Mouse (Mus musculus) neural tube, embryonic 13.5 days (tissue): ENCODE measurements at regions not wholly inside any gene's neighbourhood (a gene's known extent, or its start where the extent isn't known, plus 50 kb on each side); places are given as distances from the start of the nearest gene placed in this dataset.
A peak's percentile ranks its signal among the peaks of the same experiment; 100 is the strongest.

ENCODE experiments used
- ATAC-seq: fragments of 200-750 bp; cut with Nextera tagmentation; 2 replicates; pipeline ENCODE4 v1.8.0; 2017; ENCODE audit warnings: low read depth, mild to moderate bottlenecking, moderate TSS enrichment, moderate library complexity
- H3K27ac ChIP-seq: fragments of 300-500 bp; sonication (generic); replicated peaks from 2 replicates; pipeline ENCODE4 v1.5.1; 2015; ENCODE audit warnings: moderate library complexity, mild to moderate bottlenecking, inconsistent platforms
- H3K27me3 ChIP-seq: fragments of 300-500 bp; sonication (generic); 2 replicates; pipeline ENCODE4 v1.6.1; 2015; ENCODE audit warnings: mild to moderate bottlenecking, inconsistent platforms
- H3K36me3 ChIP-seq: fragments of 300-500 bp; sonication (generic); 2 replicates; pipeline ENCODE4 v1.6.1; 2015; ENCODE audit warnings: mild to moderate bottlenecking, inconsistent platforms
- H3K4me1 ChIP-seq: fragments of 300-500 bp; sonication (generic); replicated peaks from 2 replicates; pipeline ENCODE4 v1.6.1; 2015; ENCODE audit warnings: inconsistent platforms
- H3K4me2 ChIP-seq: fragments of 300-500 bp; sonication (generic); 2 replicates; pipeline ENCODE4 v1.6.1; 2015; ENCODE audit warnings: inconsistent platforms, mild to moderate bottlenecking, moderate library complexity
- H3K4me3 ChIP-seq: fragments of 300-500 bp; sonication (generic); 2 replicates; pipeline ENCODE4 v1.5.1; 2015; ENCODE audit warnings: mild to moderate bottlenecking, inconsistent platforms
- H3K9ac ChIP-seq: fragments of 300-500 bp; sonication (generic); 2 replicates; pipeline ENCODE4 v1.6.1; 2015; ENCODE audit warnings: moderate library complexity, mild to moderate bottlenecking, inconsistent platforms
- H3K9me3 ChIP-seq: fragments of 300-500 bp; sonication (generic); 2 replicates; pipeline ENCODE4 v1.6.1; 2016; ENCODE audit warnings: inconsistent platforms
- WGBS: fragments of 180-500 bp; shearing (Covaris S2); methylation state at CpG from one replicate; pipeline ENCODE4 v1.1.7; 2015; 5-methylcytosine and 5-hydroxymethylcytosine counted together

DNA sequence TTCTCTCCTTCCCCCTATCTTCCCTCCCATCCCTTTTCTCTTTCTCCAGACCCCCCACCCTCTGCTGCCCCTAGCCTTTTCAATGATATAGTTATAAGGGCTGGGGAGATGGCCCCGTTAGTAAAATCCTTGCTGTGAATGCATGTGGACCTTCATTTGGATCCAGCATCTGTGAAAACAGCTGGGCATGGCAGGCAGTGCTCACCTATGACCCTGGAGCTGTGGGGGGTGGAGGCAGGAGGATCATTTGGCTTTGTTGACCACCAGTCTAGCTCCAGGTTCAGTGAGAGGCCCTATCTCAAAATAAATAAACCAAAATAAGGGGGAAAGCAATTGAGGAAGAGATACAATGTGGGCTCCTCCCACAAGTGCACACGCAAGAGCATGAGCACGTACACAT is 105.3 kb upstream of the S1pr3 start:
- no peak for ATAC-seq
- WGBS: 73% methylated on average over 3 of the region's 3 CpGs

DNA sequence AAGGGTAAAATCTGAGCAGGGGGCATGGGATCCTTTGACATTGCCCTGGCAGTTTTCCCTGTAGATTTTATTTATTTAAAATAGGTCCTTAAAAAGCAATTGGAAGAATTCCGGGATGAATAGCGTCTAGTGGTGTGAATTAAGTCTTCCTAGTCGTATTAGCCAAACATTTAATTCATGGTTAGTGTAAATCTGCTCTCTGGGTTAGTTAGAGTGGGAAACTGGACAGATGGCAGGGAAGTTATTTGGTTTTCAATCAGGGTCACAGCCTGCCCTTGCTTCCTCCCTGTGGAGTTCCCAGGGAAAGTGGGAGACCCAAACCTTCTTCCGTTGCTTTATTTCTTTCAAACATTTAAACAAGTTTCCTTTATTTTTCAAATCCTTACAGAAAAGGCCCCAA is 103.8 kb upstream of the S1pr3 start:
- ATAC-seq: no peak
- no peaks in the 10 kb centered on the region for H3K27me3 ChIP-seq
- no peak overlapping the region for H3K4me2 ChIP-seq
- no peak overlapping the region for H3K9ac ChIP-seq
- H3K9me3 ChIP-seq: no peaks in the 10 kb centered on the region
- H3K36me3 ChIP-seq: no peaks in the 10 kb centered on the region
- no peak overlapping the region for H3K4me3 ChIP-seq
- WGBS: 27% methylated on average over 4 of the region's 4 CpGs
- no peak overlapping the region for H3K27ac ChIP-seq
- H3K4me1 ChIP-seq: 0 out of 2 replicates have a peak, but pooled peaks cover 3% of the 10 kb centered on the region

More for the DNA sequence above, 105.3 kb upstream of the S1pr3 start:
- Histone ChIP-seq H3K36me3 (no peaks in the 10 kb centered on the region), H3K4me3 (no peak overlapping the region), H3K27me3 (no peaks in the 10 kb centered on the region), H3K9ac (no peak overlapping the region), H3K4me1 (0 out of 2 replicates have a peak, but pooled peaks cover 3% of the 10 kb centered on the region), H3K9me3 (no peaks in the 10 kb centered on the region), H3K4me2 (no peak overlapping the region), H3K27ac (no peak overlapping the region)

DNA sequence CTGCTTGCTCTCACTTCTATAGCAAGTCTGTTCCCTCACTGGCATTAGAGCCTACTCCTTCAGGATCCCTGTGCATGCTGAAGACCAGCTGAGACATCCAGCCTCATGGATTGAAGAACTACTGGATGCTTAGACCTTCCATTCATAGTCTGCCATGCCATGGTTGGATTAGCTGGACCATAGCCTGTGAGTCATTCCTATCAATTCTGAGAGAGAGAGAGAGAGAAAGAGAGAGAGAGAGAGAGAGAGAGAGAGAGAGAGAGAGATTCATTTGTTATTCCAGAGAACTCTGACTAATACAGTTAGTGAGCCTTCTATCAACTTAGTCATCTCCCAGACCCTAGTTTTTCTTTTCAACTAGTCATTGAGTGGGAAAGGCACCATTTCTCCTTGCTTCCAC is 99.0 kb upstream of the S1pr3 start:
- Histone ChIP-seq H3K9me3 (no peaks in the 10 kb centered on the region), H3K4me2 (no peak overlapping the region), H3K9ac (no peak overlapping the region), H3K4me1 (peaks cover 27% of the 10 kb centered on the region), H3K27me3 (no peaks in the 10 kb centered on the region), H3K36me3 (no peaks in the 10 kb centered on the region), H3K27ac (no peak overlapping the region), H3K4me3 (no peak overlapping the region)
- ATAC-seq: no peak

DNA sequence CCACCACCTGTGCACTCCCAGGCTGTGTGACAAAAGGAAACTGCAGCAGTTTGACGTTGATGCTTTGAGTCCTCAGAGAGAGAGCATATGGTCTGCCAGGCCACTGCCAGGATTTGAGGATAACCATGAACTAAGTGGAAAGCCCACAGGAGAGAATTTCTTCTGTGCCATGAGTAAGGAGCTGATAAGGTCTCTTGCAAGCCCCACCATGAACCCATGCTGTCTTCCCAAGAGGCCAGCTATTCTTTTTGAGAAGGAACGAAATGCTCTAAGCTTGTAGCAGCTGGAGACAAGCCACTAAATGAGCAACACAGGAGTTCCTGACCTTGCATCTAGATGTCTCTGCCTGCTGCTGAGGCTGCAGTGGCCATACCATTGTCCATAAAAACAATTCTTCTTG is 98.4 kb upstream of the S1pr3 start:
- WGBS: 55% methylated on average over 2 of the region's 2 CpGs
- ATAC-seq: no peak
- Histone ChIP-seq H3K9me3 (no peaks in the 10 kb centered on the region), H3K9ac (no peak overlapping the region), H3K27me3 (no peaks in the 10 kb centered on the region), H3K36me3 (no peaks in the 10 kb centered on the region), H3K27ac (no peak overlapping the region), H3K4me3 (no peak overlapping the region), H3K4me2 (no peak overlapping the region), H3K4me1 (peaks cover 30% of the 10 kb centered on the region)

DNA sequence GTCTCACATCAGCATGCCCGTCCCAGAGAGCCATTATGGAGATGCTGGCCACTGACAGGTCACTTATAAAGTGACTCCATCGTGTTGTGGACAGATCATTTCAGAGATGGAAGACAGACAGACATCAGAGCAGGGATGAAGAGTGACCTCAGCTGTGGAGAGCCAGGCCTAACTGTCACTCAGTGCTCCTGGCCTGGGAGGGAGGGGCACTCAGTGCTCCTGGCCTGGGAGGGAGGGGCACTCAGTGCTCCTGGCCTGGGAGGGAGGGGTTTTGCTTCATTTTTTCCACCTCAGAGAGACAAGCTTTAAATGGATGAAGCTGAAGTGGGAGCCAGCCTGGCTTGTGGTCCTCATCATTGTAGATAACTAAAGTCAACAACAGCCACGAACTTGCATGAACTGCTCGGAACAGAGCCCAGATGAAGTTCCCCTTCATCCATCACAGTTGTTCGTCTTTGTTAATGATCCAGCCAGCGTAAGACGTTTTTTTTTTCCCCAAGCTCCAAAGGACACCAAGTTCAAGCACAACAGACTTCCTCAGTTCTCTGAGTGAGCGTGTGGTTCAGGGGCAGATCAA is 96.7 kb upstream of the S1pr3 start:
- 51% methylated on average over 8 of the region's 8 CpGs for WGBS
- H3K4me2 ChIP-seq: no peak overlapping the region
- no peaks in the 10 kb centered on the region for H3K36me3 ChIP-seq
- no peak overlapping the region for H3K9ac ChIP-seq
- peaks cover 38% of the 10 kb centered on the region for H3K4me1 ChIP-seq
- no peak overlapping the region for H3K4me3 ChIP-seq
- no peak overlapping the region for H3K27ac ChIP-seq
- H3K9me3 ChIP-seq: no peaks in the 10 kb centered on the region
- H3K27me3 ChIP-seq: no peaks in the 10 kb centered on the region
- no peak for ATAC-seq

DNA sequence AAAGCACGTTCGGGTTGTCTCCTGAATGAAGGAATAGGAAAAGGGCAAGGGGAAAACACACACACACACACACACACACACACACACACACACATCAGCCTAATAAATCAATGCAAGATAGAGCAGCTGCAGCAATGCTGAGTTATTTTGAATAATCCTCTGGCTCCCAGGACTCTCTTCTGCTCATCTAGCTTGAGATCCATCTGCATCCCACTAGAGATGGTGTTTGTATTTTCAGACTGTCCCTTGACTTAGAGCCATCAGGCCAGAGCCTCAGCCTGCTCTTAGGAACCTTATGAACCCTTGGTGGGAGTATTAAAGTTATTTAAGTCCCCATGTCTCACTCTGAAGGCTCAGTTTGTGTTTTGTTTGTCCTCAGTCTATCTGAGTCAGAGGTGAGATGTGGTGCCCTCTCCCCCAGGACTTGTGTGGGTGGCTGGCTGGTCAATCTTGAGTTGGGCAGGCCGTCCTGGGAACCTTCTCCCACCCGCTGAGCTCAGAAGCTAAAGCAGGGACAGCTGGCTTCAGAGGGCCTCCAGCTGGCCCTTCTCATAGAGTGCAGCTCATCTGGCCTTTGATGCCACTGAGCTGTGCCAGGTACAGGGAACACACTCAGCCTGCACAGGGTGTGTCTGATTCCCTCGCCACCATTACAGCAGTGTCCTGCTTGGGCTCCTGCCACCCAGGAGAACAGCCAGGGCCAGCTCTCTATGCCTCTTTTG is 95.1 kb upstream of the S1pr3 start:
- Histone ChIP-seq H3K9me3 (no peaks in the 10 kb centered on the region), H3K4me3 (no peak overlapping the region), H3K4me1 (peaks cover 38% of the 10 kb centered on the region), H3K27me3 (no peaks in the 10 kb centered on the region), H3K36me3 (no peaks in the 10 kb centered on the region), H3K27ac (peak overlapping the region; percentile 38; the same call in 1 of the 2 replicates), H3K4me2 (no peak overlapping the region), H3K9ac (no peak overlapping the region)
- ATAC-seq: no peak; the same call in 1 of the 2 replicates
- 37% methylated on average over 5 of the region's 5 CpGs for WGBS

DNA sequence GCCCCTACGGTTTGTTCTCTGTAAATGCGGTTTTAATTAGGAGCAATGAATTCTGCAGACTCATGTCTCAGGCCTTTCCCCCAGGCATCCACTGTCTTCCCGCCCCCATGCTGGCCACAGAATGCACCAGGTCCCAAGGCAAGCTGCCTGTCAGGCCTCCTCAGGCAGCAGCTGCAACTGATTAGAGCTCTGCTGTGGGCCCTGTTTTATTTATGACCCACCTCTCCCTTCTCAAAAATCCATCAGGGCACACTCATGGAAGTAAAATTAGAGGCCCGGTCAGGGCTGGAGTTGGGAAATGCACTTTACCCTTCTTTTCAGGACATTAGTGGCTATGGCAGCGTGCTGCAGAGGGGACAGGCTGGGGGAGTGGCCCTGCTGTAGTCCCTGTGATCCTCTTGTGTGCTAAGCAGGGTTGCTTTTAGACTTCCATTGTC is 93.9 kb upstream of the S1pr3 start:
- Histone ChIP-seq H3K4me2 (peak overlapping the region; percentile 21; the same call in 1 of the 2 replicates), H3K27me3 (no peaks in the 10 kb centered on the region), H3K4me1 (peaks cover 40% of the 10 kb centered on the region), H3K27ac (peak overlapping the region; percentile 81), H3K4me3 (no peak overlapping the region), H3K9me3 (no peaks in the 10 kb centered on the region), H3K36me3 (no peaks in the 10 kb centered on the region), H3K9ac (no peak overlapping the region)
- WGBS: 7% methylated on average over 5 of the region's 5 CpGs
- peak; percentile 88 for ATAC-seq

DNA sequence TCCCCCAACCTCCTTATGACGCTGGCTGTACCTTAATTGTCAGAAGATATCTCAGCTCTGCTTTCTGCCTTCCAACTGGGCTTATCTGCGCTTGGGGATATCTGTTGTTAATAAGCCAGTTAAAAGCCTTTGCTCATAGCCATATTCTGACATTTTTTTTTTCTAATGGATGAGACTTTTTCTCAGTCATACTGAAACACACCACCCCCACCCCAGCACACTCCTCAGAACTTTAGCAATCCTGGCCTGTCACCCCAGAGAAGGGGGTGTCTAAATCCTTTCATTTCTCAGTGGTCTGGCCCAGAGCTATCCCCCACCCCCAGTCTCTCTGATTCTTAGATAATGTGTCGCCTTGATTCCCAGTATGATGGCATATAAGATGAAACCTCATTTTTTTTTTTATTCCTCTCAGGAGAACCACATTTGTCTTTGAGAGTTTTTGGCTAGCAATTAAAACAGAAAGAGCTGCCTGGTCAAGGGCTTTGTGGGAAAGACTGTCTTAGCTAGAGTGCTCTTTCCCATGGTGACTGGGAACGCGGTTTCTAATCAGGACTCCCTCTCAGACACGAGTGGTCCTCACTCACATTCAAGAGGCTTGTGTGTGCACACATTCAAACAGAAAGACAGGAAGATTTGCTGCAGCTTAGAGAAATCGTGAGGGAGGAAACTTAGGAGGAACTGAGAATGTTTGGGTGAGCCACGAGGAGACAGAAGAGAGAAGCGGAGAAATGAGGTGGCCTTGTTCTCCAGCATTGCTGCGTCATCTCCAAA is 93.2 kb upstream of the S1pr3 start:
- Histone ChIP-seq H3K4me2 (peak overlapping the region; percentile 21; the same call in 1 of the 2 replicates), H3K4me1 (peaks cover 41% of the 10 kb centered on the region), H3K4me3 (no peak overlapping the region), H3K27ac (peak overlapping the region; percentile 81), H3K9me3 (no peaks in the 10 kb centered on the region), H3K36me3 (no peaks in the 10 kb centered on the region), H3K9ac (no peak overlapping the region), H3K27me3 (no peaks in the 10 kb centered on the region)
- no peak for ATAC-seq
- 47% methylated on average over 10 of the region's 10 CpGs for WGBS

DNA sequence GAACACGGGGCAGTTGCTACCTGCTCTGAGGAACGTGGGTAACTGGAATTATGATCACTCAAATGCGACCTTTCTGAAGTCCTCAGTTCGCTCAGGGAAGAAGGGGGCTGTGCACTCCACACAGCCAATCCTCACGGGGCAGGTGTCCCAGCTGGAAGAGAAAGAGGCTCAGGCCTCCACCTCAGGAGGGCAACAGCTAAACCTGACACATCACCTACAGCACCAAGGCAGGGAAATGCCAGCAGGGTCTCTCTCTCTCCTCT is 92.7 kb upstream of the S1pr3 start:
- Histone ChIP-seq H3K9ac (no peak overlapping the region), H3K9me3 (no peaks in the 10 kb centered on the region), H3K36me3 (no peaks in the 10 kb centered on the region), H3K4me3 (no peak overlapping the region), H3K27me3 (no peaks in the 10 kb centered on the region), H3K4me1 (peaks cover 41% of the 10 kb centered on the region), H3K27ac (peak overlapping the region; percentile 81; the same call in 1 of the 2 replicates), H3K4me2 (no peak overlapping the region)
- 62% methylated on average over 5 of the region's 5 CpGs for WGBS
- ATAC-seq: no peak

DNA sequence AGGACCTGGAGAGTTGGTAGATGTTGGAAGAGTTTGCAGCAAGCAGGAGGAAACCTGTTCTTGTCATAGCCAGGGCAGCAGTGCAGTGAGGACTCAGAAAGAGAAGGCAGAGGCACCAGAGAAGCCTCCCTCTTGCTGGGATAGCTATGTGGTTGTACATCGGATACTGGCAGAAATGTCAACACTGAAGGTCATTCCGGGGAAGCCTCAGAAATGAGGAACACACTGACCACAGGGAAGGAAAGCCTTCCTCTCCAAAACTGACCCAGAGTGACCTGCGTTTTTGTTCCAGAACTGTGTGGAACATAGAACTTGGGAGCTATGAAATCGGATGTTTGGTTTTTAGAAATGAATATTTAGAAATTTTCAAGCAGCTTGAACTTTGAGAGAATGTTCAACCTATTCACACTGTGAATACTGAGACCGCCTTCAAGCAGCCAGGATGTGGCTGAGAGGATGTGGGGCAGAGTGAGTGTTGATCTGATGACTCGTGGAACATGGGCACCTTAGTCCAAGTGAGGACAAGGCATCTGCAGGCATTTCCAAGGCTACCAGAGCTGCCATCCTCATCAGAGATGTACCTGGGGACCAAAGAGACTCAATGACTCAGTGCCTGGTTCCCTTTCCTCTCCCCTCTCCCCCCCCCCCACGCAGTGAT is 85.3 kb upstream of the S1pr3 start:
- Histone ChIP-seq H3K4me3 (no peak overlapping the region), H3K9me3 (no peaks in the 10 kb centered on the region), H3K27ac (no peak overlapping the region), H3K9ac (no peak overlapping the region), H3K27me3 (no peaks in the 10 kb centered on the region), H3K4me1 (peaks cover 7% of the 10 kb centered on the region), H3K4me2 (no peak overlapping the region), H3K36me3 (no peaks in the 10 kb centered on the region)
- 86% methylated on average over 7 of the region's 7 CpGs for WGBS
- no peak for ATAC-seq

DNA sequence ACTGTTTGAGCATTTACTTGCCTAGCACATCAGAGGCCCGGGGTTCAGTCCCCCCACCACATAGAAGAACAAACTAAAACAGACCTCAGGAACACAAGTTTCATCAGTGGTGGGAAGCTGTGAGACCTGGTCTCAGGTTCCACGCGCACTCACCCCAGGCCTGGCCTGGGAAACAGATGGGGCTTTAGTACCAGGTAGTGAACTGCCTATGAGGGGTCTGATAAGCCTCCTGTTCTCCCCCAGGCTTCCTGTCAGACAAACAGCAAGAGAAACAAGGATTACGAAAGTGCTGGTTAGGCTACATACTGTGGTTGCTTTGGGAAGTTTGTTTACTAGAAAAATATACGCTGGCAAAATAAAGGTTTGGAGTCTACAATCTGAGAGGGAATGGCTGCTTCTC is 83.7 kb upstream of the S1pr3 start:
- Histone ChIP-seq H3K9ac (no peak overlapping the region), H3K27ac (no peak overlapping the region), H3K9me3 (no peaks in the 10 kb centered on the region), H3K4me2 (no peak overlapping the region), H3K4me3 (no peak overlapping the region), H3K4me1 (peaks cover 15% of the 10 kb centered on the region), H3K36me3 (no peaks in the 10 kb centered on the region), H3K27me3 (no peaks in the 10 kb centered on the region)
- WGBS: 86% methylated on average over 5 of the region's 5 CpGs
- no peak for ATAC-seq

DNA sequence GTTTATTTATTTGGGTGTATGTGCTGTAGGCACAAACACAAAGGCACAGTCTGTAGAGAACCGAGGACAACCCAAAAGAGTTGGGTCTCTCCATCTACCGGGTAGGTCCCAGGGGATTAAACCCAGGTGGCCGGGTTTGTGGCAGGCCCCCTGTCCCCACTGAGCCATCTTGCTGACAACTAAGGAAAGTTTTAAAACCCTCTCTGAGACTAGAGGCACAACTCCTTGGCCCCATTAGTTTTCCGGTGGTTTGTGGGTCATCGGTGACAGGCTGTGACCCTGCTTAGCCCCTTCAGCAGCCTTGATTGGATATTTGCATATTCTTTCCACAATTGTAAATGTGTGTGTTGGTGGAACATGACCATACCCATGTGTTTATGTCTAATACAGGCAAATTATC is 83.1 kb upstream of the S1pr3 start:
- Histone ChIP-seq H3K27ac (no peak overlapping the region), H3K36me3 (no peaks in the 10 kb centered on the region), H3K9me3 (no peaks in the 10 kb centered on the region), H3K27me3 (no peaks in the 10 kb centered on the region), H3K9ac (no peak overlapping the region), H3K4me3 (no peak overlapping the region), H3K4me2 (no peak overlapping the region), H3K4me1 (peaks cover 15% of the 10 kb centered on the region)
- 76% methylated on average over 5 of the region's 5 CpGs for WGBS
- ATAC-seq: no peak
